Mouse (Mus musculus): ENCODE results near the gene Tesc.

DNA sequence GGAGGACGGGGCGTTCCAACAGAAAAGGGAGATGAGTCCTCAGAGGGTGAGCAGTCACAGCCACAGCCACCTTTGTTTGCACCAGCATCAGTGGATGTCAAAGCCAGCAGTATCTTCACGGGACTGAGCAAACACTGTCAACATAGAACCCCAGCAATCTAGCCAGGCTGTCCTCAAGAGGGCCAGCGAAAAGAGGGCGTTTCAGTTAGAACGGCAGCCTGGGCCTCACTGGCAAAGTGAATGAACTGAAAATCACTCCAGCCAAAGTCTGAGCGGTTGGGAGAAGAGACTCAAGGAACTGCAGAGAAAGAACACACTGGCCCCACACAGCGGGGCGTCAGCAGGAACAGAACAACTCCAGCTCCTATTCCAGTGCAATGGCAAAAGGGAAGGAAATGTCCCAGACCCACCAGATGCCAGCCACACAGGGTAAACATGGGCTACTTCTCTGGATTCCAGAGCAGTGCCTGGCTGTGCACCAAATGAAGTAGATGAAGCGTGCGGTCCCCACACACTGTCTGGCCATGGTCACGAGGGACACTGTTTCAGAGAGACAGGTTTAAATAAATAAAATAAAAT lies 55.6 kb downstream of the Tesc start:
- TF ChIP-seq CTCF (IDR thresholded peaks at IDR 0.05; ENCODE audit: low read depth, low read length) (no peak), GATA1 (IDR thresholded peaks at IDR 0.05; ENCODE audit: borderline replicate concordance, low read length) (no peak), TAL1 (conservative IDR thresholded peaks at IDR 0.05; ENCODE audit: low read depth, low read length) (no peak), POLR2AphosphoS5 (IDR thresholded peaks at IDR 0.05; ENCODE audit: insufficient replicate concordance, low read depth, low read length) (no peak), GATA2 (IDR thresholded peaks at IDR 0.05; ENCODE audit: borderline replicate concordance, low read depth, low read length) (no peak)
